Mouse (Mus musculus): Measurements from ENCODE around the gene Olfr813.
"Not testable (repeated sequence)": the region's sequence is repeated elsewhere in the genome, so short reads cannot be mapped to it uniquely, and the experiment has no call there.

The Olfr813 gene

DNA sequence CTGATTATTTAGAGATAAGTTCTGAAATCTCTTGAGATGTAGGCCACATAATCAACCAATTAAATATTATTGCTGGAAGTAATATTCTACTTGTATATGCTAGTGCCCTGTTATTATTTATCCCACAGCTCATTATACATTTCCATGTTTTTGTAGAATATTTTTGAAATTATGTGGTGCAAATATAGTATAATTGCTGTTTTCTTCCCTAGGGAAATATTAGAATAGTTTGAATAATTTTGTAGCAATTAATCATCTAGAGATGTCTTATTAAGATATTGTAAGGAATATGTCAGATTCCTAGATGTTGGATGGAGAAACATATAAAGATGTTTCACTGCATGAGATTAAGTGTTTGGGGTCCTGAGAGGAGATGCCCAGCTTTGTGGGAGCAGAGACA, at the start of gene Olfr813:
TSS of gene Olfr813 (plus strand) at position 301 of the 400 bp plus-strand sequence.
- no peak for DNase-seq

DNA sequence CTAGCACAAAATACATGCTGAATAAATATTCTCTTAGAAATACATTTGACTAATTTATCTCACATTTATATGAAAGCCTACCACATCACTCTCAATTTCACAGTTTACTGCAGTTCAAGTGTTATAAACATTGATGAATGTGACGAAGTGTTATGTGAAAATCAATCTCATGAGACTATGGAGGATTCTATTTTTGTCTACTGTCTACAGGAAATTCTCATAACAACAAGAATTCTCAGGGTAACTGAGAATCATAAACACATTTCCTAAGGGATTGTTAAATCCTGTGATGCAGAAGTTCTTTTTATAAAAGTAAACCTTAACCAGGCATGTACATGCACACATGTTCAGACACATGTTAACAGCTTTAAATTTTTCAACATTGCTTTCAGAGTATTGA, 9.2 kb upstream of the Olfr813 start, which contains the start of gene Olfr812:
TSS of gene Olfr812 (minus strand) at position 101 of the 400 bp plus-strand sequence.
- DNase-seq, result no peak

DNA sequence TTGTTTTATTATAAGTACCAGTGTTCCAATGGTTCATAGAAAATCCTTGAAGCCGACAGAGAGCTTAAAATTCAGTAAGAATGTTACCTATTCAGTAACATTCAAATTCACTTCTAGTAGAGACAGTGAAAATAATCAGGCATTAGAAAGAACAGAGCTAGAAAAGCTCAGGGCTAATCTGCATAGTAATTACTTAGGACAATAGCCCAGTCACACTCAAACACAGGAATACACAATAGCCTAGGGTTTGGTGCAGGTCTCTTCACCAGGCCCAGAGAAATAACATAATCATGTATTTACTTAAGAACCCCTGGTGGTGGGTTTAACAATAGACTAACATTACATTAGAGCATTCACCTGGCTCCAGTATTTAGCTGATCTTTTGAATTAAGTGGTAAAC, 7.8 kb upstream of the Olfr813 start:
- DNase-seq, result no peak

DNA sequence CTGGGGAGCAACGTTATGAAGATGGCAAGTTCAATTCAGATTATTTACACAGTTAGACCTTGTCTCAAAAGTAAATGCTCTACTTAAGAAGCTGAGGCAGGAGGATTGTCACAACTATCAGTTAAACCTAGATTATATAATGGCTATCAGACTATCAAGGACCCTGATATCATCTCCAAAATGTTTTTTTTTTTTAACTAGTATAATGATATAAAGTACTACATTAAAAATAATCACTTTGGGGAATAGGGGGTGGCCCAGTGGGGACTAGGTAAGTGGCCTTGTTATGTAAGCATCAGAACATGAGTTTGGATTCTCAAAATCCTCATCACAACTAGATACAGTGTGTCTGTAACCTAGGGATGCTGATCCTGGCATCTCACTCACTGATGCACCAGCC, 24.6 kb downstream of the Olfr813 start, which contains the start of gene Olfr814:
TSS of gene Olfr814 (minus strand) at position 101 of the 400 bp plus-strand sequence.
- DNase-seq, result not testable (repeated sequence)

DNA sequence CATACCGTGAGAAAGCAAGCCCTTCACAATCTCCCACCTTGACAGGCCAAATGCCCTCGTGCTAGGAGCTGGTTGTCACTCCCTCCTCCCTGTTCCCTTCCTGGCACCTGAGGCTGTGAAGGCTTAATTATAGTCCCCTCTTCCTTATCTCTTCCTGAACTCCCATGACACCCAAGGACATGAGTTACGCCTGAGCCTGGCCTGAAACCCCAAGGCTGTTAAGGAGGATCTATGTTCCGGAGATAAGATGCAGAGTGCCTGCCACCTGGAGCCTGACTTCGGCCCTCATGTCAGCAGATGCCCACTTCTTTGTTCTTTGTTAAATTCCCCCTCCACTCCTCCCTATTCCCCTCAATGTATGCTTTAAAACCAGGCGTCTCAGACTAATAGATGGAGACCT, 30.3 kb downstream of the Olfr813 start:
- DNase-seq, result not testable (repeated sequence)

DNA sequence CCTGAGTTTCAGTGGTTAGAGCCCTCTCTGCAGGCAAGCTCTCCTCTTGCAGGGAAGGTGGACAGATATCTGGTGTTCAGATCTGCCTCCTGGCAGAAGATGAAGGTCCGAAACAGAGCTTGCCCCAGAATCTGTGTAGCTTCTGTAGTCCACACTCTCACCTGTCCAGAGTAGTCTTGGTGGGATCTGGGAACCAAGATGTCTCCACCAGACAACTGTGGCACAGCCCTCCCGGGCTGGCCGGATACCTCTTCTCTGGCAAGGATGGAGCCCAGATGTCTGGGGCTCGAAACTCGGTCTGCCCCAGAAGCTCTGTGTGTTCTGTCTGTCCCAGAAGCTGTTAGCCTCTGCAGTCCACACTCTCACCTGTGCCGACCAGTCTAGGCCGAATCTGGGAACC, 30.8 kb downstream of the Olfr813 start:
- no peak for DNase-seq

DNA sequence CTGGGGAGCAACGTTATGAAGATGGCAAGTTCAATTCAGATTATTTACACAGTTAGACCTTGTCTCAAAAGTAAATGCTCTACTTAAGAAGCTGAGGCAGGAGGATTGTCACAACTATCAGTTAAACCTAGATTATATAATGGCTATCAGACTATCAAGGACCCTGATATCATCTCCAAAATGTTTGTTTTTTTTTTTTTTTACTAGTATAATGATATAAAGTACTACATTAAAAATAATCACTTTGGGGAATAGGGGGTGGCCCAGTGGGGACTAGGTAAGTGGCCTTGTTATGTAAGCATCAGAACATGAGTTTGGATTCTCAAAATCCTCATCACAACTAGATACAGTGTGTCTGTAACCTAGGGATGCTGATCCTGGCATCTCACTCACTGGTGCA, 50.6 kb downstream of the Olfr813 start, which contains the start of gene Olfr815:
TSS of gene Olfr815 (minus strand) at position 101 of the 400 bp plus-strand sequence.
- not testable (repeated sequence) for DNase-seq
